Mouse (Mus musculus) small intestine, adult 2 months (tissue): ENCODE measurements around the gene Mrpl27. TPM values are rescaled to one million over a fixed set of nuclear protein-coding genes. Genes with fewer than 3 reads are reported as not detected.

ENCODE experiments used
- H3K27ac ChIP-seq: fragments of 200-500 bp; 2 replicates; pipeline ENCODE4 v1.5.1; 2012; ENCODE audit warnings: low read depth, low read length, control low read depth, inconsistent platforms; ENCODE audit not compliant: insufficient read depth
- H3K27me3 ChIP-seq: fragments of 200-500 bp; 2 replicates; pipeline ENCODE4 v1.6.1; 2012; ENCODE audit warnings: mild to moderate bottlenecking, moderate library complexity, low read length, inconsistent platforms; ENCODE audit not compliant: control insufficient read depth, insufficient read depth
- H3K36me3 ChIP-seq: fragments of 200-500 bp; 2 replicates; pipeline ENCODE4 v1.6.1; 2012; ENCODE audit warnings: mild to moderate bottlenecking, low read length, control low read depth, inconsistent platforms; ENCODE audit not compliant: control insufficient read depth, insufficient read depth
- H3K4me1 ChIP-seq: fragments of 200-500 bp; 2 replicates; pipeline ENCODE4 v1.6.1; 2012; ENCODE audit warnings: low read length, inconsistent platforms, mixed read lengths; ENCODE audit not compliant: control insufficient read depth, insufficient read depth, insufficient read length
- H3K4me3 ChIP-seq: fragments of 200-500 bp; 2 replicates; pipeline ENCODE4 v1.5.1; 2012; ENCODE audit warnings: low read depth, mild to moderate bottlenecking, control low read depth, inconsistent platforms, low read length, moderate library complexity
- CTCF ChIP-seq: fragments of 200-500 bp; IDR thresholded peaks from 2 replicates; pipeline ENCODE4 v1.5.1; 2012; ENCODE audit warnings: low read depth, mild to moderate bottlenecking, control low read depth, inconsistent platforms, low read length, moderate library complexity, mixed read lengths; ENCODE audit not compliant: insufficient replicate concordance, insufficient read length; ENCODE audit errors: extremely low read depth
- POLR2A ChIP-seq: fragments of 200-500 bp; IDR thresholded peaks from 2 replicates; pipeline ENCODE4 v1.6.1; 2012; ENCODE audit warnings: low read depth, mild to moderate bottlenecking, control low read depth, inconsistent platforms, low read length, moderate library complexity
- WGBS: fragments of 180-500 bp; shearing (Covaris S2); methylation state at CpG from one replicate; pipeline ENCODE4 v1.1.7; 2018; 5-methylcytosine and 5-hydroxymethylcytosine counted together
- polyA plus RNA-seq: library from polyadenylated mRNA; depleted of rRNA; stranded (reverse); fragments of >200 nt; gene quantifications from 2 replicates; pipeline ENCODE4 v1.2.3, GENCODE M21; 2012; rRNA removed

The Mrpl27 gene
- polyA plus RNA-seq, 1 experiment: 45.7 TPM

DNA sequence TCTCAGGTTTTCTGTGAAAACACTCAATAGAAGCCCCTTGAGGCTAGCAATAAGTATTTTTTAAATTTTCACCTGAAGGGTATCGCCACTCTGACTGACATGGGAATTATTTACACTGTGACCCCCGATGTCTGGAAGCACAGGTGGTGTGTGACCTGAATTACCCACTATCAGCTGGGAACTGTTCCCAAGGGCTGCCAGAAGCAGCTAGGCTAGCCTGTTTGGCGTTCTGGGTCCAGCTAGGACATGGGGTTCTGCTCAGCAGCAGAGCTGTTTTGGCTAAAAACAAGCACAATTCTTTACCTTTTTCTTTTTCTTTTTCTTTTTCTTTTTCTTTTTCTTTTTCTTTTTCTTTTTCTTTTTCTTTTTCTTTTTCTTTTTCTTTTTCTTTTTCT lies 48.6 kb downstream of the Mrpl27 start:
- WGBS: 22% methylated on average over 3 of the region's 3 CpGs
- TF ChIP-seq POLR2A (no peak), CTCF (no peak)
- no peaks in the 10 kb centered on the region for H3K27me3 ChIP-seq
- H3K4me1 ChIP-seq: peaks cover 4% of the 10 kb centered on the region
- no peak overlapping the region for H3K4me3 ChIP-seq
- H3K36me3 ChIP-seq: no peaks in the 10 kb centered on the region
- H3K27ac ChIP-seq: no peak overlapping the region

DNA sequence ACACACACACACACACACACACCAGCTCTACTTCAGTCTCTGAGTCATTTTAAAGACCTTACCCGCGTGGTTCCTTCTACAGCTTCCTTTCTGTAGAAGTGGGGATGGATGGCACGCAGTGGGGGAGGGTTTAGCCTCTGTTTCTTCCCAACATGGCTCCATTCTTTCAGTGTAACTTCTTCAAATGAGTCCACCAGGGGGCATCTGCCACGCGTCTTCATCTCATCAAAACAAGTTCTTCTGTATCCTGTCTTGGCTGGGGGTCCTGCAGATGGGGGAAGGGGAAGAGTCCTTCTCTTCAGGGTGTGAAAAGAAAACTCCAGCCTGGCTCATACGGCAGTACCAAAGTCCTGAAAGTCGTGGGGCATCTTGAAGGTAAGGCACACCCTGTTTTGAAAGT lies 50.5 kb downstream of the Mrpl27 start:
- TF ChIP-seq POLR2A: no peak
- TF ChIP-seq CTCF: no peak
- H3K4me1 ChIP-seq: peaks cover 4% of the 10 kb centered on the region
- no peaks in the 10 kb centered on the region for H3K27me3 ChIP-seq
- no peak overlapping the region for H3K27ac ChIP-seq
- no peak overlapping the region for H3K4me3 ChIP-seq
- H3K36me3 ChIP-seq: no peaks in the 10 kb centered on the region
- WGBS: 54% methylated on average over 7 of the region's 7 CpGs

DNA sequence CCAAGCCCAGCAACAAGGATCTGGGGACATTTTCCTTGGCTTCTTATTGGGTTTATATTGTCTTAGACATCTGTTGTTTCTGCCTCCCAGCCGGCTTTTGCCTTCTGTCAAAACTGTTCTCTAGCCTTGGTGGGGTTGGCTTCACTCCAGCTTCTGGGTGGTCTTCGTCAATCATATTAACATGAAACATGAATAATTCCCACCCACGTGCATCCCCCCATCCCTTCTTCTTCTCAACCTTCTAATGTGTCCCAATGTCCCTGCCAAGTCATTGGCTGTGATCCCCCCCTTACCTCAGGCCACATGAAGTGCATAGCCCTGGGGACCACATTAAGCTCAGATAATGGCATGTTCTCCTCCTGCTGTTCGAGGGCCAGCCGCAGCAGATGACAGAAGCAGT lies 50.9 kb downstream of the Mrpl27 start, which contains the start of gene Gm11541:
Gene Gm11541 (minus strand): TSS at position 28 of the 400 bp plus-strand sequence.
- TF ChIP-seq CTCF (no peak), POLR2A (no peak)
- no peak within 1 kb of the TSS for H3K27ac ChIP-seq
- no peaks in the 10 kb centered on the region for H3K36me3 ChIP-seq

More for the DNA sequence above, 50.9 kb downstream of the Mrpl27 start, which contains the start of gene Gm11541:
- WGBS: 76% methylated on average over 5 of the region's 5 CpGs
- H3K27me3 ChIP-seq: no peaks in the 10 kb centered on the region
- H3K4me1 ChIP-seq: peaks cover 4% of the 10 kb centered on the region
- H3K4me3 ChIP-seq: no peak within 1 kb of the TSS

Other genes with a start within 250 kb of the Mrpl27 start
- gene Cacna1g, start 179.6 kb upstream of the Mrpl27 start, polyA plus RNA-seq: 6.9 and 10.7 TPM in 2 replicates
- 0.09 TPM in 1 of 2 replicates, not detected in the other for gene Spata20, start 167.6 kb upstream of the Mrpl27 start, polyA plus RNA-seq
- 2.6 and 9.9 TPM in 2 replicates for gene Epn3, start 153.8 kb upstream of the Mrpl27 start, polyA plus RNA-seq
- gene Mycbpap, start 132.0 kb upstream of the Mrpl27 start, polyA plus RNA-seq: 1.1 and 1.4 TPM in 2 replicates
- 3.7 and 8.4 TPM in 2 replicates for gene Rsad1, start 104.5 kb upstream of the Mrpl27 start, polyA plus RNA-seq
- 0.91 and 13.9 TPM in 2 replicates for gene Chad, start 88.7 kb upstream of the Mrpl27 start, polyA plus RNA-seq
- gene Acsf2, start 51.9 kb upstream of the Mrpl27 start, polyA plus RNA-seq: 21.1 and 50.5 TPM in 2 replicates
- 88.1 and 169 TPM in 2 replicates for gene Lrrc59, start 24.0 kb upstream of the Mrpl27 start, polyA plus RNA-seq
- 0.85 and 2.8 TPM in 2 replicates for gene Eme1, start 197 bp downstream of the Mrpl27 start, polyA plus RNA-seq
- gene Xylt2, start 23.7 kb downstream of the Mrpl27 start, polyA plus RNA-seq: 12.2 and 27.0 TPM in 2 replicates
- not detected in 2 replicates for gene Gm11541, start 50.7 kb downstream of the Mrpl27 start, polyA plus RNA-seq
- 0.13 TPM in 1 of 2 replicates, not detected in the other for gene Cdc34b, start 88.0 kb downstream of the Mrpl27 start, polyA plus RNA-seq
- 0.10 TPM in 1 of 2 replicates, not detected in the other for gene Tmem92, start 128.9 kb downstream of the Mrpl27 start, polyA plus RNA-seq